Mouse (Mus musculus): Measurements from ENCODE around the gene Cd160.

Gene Cd160

GRCm38 (mm10) chr3:96757691-96758090 is 71.5 kb downstream of the Cd160 start:
- DNase-seq (ENCODE audit: low spot score), result no peak

GRCm38 (mm10) chr3:96755935-96756334 is 73.2 kb downstream of the Cd160 start:
- no peak for DNase-seq (ENCODE audit: low spot score)
